Mouse (Mus musculus): ENCODE measurements at regions not wholly inside any gene's neighbourhood (a gene's known extent, or its start where the extent isn't known, plus 50 kb on each side); places are given as distances from the start of the nearest gene placed in this dataset.
A peak's percentile ranks its signal among the peaks of the same experiment; 100 is the strongest.

DNA sequence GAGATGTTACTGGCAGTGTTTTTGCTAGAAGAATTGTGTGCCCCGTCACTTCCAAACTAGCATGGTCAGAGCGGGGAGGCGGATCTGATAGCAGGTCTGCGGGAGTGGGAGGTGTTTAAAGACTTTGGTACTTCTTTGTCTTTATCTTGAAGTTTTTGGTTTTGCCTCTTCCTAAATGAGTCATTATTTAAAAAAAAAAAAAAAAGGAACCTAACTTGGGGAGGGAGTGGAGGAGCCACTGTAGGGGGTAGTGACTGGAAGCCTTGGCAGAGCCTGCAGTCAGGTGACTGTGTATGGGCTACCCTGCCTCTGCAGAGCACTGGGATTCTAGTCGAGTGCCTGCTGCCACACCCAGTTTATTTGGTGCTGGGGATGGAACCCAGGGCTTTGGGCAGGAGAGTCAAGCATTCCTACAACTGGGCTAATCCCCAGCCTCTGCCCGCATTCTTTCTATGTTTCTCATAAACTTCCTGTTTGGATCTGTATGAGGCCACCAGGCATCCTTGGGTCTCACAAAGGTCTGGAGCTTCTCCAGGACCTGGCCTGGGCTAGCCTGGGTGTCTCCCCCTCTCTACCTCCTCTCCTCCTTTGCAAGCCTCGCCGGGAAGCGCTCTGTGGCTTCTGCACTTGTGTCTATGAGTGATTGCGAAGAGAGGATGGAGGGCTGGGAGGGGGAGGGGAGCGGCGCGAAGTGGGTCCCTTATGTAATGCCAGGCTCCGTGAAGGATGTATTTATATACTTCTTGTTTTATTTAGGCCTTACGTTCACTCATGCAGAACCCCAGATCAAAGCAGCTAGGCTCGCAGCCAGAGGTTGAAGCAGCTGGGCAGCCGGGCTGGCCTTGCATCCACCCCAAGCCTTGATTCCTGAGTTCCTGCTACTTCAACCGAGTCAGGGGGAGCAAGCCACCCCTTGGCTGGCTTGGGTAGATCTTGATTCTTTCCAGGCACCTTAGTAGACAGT is 143.1 kb upstream of the Mrps10 start:
- DNase-seq (ENCODE audit: low spot score), result no peak

DNA sequence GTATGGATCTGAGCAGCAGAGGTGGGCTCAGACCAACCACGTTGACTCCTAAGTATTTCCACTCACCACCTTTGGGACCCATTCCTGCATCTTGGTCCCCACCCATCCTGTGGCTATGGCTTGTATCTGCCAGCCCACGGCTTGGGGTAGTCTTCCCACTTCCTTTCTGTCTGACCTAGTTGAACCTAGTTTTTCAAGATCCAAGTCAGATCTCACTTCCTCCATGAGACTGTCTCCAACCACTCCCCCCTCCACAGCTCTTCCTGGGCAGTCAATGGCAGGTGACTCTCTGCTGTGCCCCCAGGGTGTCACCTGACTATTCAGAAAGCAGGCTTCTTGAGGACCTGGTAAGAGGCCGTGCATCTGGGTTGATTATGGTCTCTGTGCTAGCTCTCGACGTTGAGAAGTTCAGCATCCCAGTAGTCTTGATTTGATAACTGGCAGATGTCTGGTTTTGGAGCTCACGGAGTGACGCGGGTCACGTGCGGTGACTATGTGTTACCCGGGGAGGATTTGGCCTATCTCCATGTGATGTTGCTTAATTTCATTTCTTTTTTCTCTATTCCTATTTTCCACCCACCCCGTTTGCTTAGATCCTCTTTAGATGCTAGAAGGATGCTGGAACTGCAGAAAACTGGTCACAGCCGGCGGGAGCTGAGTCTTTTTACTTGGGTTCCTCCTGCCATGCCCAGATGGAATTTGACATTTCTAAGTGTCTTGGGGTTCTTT is 147.5 kb upstream of the Mrps10 start:
- no peak for DNase-seq (ENCODE audit: low spot score)

DNA sequence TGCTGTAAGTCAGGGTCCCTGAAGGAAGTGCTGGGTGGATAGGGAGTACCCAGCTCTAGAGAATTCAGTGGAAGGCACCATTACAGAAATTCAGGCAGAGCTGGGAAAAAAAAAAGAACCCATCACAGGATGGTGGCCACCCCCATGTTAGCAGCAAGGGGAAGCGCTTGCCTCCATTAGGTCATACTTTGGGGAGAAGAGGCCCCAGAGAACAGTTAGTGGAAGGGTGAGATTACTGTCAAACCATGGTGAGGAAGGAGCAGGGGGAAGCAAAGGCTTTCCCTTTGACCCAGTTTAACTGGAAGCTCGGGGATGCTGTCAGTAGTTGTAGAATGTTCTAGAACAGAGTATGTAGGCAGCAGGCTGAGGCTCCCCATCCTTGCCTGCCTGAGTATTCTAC is 148.8 kb upstream of the Mrps10 start:
- no peak for DNase-seq (ENCODE audit: low spot score)

DNA sequence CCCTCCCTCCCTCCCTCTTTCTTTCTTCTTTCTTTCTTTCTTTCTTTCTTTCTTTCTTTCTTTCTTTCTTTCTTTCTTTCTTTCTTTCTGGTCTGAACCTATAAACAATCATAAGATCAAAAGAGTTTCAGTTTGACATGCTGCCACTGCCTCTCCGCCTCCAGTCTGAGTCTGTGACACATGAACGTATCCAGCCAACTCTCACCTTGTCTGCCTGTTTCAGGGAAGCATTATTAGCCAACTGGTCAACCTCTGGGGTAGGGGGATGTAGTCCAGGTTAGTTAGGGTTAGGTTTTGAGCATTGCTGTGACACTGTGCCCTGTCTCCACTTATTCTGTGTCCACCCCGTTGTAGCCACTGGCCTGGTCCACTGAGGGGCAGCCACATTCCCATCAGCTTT is 152.2 kb upstream of the Mrps10 start:
- no peak for DNase-seq (ENCODE audit: low spot score)

DNA sequence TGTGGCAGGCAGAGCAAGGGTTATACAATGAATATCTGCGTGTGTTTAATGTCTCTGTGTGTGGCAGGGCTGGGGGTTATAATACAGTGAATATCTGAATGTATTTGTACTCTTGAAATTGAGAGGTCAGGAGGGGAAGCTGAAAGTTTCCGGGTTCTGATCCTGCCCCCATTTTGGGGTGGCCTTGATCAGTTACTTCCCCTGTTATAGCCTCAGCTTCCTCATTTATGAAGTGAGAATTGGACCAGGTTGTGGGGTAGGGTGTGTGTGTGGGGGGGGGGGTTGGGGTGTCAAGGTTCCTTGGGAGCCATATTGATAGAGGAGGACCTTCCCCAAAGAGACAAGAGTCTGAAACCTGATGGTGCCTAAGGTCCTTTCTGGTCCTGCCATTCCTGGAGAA is 152.8 kb upstream of the Mrps10 start:
- no peak for DNase-seq (ENCODE audit: low spot score)

- no peak for DNase-seq (ENCODE audit: low spot score)
Measured at GRCm38 (mm10) chr17:47214111-47214510, 154.6 kb upstream of the Mrps10 start.

DNA sequence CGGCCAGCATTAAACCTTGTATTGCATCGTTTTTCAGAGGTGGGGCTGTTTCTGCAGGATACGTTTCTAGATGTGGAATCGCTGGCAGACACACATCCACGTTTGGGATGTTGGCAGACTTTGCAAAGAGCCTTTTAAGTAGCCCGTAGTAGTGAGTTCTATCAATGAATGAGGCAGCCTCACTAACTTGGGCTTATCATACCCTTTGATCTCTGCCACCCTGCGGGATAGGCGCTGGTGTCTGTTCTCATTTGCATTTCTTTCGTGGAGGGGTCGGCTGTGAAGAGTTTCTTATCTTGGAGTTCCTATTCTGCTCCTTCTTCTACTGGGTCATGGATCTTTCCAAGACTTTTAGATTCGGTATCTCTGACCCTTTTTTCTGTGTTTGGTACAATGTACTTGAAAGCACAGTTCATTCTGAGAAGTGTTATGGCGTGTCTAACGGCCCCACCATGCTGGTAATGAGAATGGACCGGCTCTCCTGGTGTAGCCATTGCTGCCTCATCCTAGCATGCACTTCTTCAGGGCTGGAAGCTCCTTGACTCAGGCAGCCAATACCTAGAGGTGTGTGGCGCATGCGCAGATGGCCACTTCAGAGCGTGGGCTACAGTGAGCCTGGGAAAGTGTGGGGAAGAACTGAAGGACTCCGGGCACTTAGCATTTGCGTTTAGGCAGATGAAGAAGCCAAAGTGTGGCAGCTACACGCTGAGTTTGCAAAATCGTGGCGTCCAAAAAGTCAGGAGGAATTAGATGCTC is 158.1 kb upstream of the Mrps10 start:
- DNase-seq (ENCODE audit: low spot score), result no peak

GRCm38 (mm10) chr17:47208886-47209585 is 159.7 kb upstream of the Mrps10 start:
- no peak for DNase-seq (ENCODE audit: low spot score)

- DNase-seq (ENCODE audit: low spot score), result no peak
Measured at GRCm38 (mm10) chr17:47207471-47207870, 161.2 kb upstream of the Mrps10 start.

GRCm38 (mm10) chr17:47204470-47205162 is 164.1 kb upstream of the Mrps10 start:
- DNase-seq (ENCODE audit: low spot score), result no peak

DNA sequence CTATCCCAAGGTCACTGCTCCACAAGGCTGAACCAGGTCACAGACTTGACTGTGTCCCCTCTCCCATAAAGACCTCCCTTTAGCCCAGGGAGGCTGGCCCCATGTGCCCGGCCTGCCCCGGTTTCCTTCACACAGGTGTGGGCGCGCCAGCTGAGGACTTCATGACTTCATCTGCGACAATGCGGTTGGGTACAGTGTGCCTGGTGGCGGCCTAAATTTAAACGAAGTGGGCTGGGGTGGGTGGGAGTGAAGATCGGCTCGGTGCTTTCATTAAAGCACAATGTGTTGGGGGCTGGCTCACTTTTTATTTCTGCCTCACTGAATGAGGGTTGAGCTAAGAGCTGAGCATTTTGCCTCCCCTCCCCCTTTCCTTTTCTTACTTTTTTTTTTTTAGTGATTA is 169.5 kb upstream of the Mrps10 start:
- DNase-seq (ENCODE audit: low spot score), result no peak

DNA sequence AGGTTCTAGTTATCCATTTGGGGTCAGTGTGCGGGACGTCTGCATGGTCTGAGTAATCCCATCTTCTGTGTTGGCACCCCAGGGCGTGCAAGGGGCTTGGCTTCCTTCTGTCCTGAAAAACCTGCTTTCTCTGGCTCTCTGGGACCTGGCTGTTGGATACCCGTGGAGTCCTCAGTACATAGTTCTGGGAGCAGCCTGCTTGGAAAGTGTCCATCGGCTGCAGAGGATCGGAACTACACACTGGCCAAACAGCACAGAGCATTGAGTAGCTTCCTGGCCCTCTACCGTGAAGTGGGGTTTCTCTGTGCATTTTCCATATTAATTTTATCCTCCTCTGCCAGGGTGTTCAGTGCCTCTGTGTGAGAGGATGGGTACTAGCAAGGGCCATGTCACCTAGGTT is 170.7 kb upstream of the Mrps10 start:
- no peak for DNase-seq (ENCODE audit: low spot score)

DNA sequence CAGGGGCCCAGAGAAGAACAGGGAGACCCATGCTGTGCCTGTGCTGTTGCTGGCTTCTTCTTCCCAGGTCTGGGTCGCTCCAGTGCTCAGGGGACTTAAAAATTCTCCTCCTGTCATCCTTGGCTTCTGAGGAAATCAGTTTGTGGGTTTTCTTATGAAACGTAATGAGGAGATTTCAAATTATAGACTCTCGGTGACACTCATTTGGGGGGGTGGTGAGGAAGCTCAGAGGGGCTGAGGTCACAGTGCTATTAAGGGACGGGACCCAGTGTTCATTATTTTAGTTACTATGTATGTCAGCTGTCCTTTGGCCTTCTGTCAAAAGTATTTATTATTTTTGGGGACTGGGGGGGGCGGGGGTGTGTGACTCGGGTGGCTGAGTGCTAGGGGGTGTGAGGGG is 171.7 kb upstream of the Mrps10 start:
- no peak for DNase-seq (ENCODE audit: low spot score)

- no peak for DNase-seq (ENCODE audit: low spot score)
Measured at GRCm38 (mm10) chr17:47195981-47196380, 172.7 kb upstream of the Mrps10 start.

- no peak for DNase-seq (ENCODE audit: low spot score)
Measured at GRCm38 (mm10) chr17:47194463-47195012, 174.1 kb upstream of the Mrps10 start.

DNA sequence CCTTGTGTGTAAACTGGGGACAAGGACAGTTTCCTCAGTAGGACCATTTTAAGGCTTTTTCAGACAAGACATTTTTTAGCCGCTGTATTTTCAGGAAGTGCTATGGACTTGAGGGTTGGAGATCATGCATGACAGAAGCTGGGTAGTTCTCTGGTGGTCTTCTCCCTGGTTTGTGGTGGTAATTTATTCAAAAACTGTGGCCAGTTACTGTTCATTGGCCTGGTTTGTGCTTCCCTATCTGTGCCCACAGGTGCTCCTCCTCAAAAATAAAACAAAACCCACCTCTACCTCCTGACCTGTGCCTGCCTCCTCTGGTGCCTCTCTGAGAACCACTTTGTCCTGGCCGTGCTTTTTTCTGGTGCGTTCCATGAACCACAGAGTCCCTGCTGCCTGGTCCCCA is 177.3 kb upstream of the Mrps10 start:
- no peak for DNase-seq (ENCODE audit: low spot score)

GRCm38 (mm10) chr17:47189770-47190169 is 178.9 kb upstream of the Mrps10 start:
- no peak for DNase-seq (ENCODE audit: low spot score)

DNA sequence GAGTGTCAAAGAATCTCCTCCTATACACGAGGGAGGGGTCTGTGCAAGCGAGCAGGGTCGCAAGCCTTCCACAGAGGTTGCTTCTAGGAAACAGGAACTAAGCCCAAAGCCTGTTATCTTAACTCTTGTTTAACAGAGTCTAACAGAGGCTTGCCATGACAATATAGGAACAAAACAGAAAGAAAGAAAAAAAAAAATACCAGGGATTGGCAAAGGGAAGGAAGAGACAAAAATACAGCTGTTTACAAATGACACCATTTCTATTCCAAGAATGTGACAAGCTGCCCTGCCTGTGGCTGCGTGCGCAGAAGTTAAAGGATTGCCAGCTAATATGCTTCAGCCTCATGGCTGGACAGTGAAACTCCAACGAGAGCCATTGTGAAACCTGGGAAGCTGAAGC is 173.8 kb upstream of the Ubr2 start:
- DNase-seq (ENCODE audit: low spot score), result no peak

GRCm38 (mm10) chr17:47182118-47182517 is 171.8 kb upstream of the Ubr2 start:
- no peak for DNase-seq (ENCODE audit: low spot score)

GRCm38 (mm10) chr17:47179410-47179809 is 169.1 kb upstream of the Ubr2 start:
- DNase-seq (ENCODE audit: low spot score), result peak; percentile 35

GRCm38 (mm10) chr17:47178705-47179104 is 168.3 kb upstream of the Ubr2 start:
- peak; percentile 48 for DNase-seq (ENCODE audit: low spot score)

All from embryo, embryonic 10.5 days (tissue).